Mouse (Mus musculus) cerebellum, adult (tissue): ENCODE results near the gene Mef2d.
"Not testable (repeated sequence)": the region's sequence is repeated elsewhere in the genome, so short reads cannot be mapped to it uniquely, and the experiment has no call there.

Source experiments
- ATAC-seq: cut with Nextera tagmentation; 2 replicates; pipeline ENCODE4 v1.9.2; 2017; ENCODE audit warnings: mild to moderate bottlenecking, moderate library complexity, mixed read lengths; ENCODE audit not compliant: insufficient number of reproducible peaks, low FRiP score, low TSS enrichment

The Mef2d gene

DNA sequence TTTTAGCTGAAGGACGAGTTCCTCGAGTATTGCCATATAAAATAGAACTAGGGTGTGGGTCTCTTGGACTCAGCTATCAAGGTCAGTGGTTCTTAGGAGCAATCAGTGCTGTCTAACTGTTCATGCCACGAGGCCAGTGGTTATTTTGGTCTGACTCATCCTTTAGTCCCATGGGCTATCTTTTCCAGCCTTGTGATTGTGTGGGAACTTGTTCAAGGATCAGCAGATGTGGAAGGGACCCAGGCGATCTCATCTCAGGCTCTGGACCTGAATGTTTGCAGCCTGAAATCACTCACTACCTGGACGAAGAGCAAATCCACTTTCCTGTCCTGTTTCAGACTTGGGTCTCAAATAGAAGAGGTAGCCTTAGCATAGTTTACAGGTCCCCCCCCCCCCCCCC, 34.9 kb downstream of the Mef2d start:
- no peak for ATAC-seq

DNA sequence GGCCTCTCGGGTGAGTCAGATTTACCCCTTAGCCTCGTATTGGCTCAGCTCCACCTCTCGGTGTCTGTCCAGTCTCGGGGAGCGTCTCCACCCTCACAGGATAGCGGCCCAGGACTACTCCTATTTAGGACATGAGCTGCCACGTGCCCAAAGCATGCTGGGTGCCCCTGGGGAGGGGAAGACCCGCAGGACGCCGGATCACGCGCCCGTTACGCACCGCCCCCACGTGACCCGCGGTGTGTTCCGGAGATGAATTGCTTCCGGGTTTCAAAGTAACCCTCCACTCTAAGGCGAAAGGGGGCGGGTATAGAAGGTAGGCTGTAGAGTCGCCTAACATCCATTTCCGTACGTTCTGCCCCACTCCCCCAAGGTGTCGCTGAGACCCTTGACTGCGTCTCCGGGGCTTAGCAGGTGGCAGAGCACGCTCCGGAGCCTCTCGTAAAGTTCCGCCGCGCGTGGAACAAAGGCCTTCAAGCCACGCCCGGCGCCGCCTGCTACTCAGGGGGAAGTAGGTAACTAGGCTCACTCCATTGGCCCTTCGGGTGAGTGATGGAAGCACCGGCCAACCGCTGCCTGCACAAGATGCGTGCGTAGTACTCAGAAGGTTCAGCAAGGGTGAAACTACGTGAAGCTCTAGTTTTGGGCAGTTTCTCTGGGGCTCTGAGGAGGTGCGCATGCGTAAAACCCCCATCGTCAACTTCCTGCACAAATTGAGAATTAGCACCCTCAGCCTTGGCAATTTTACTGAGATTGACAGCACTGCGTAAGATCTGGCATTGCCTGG, 35.6 kb downstream of the Mef2d start:
- ATAC-seq: peak; percentile 97

DNA sequence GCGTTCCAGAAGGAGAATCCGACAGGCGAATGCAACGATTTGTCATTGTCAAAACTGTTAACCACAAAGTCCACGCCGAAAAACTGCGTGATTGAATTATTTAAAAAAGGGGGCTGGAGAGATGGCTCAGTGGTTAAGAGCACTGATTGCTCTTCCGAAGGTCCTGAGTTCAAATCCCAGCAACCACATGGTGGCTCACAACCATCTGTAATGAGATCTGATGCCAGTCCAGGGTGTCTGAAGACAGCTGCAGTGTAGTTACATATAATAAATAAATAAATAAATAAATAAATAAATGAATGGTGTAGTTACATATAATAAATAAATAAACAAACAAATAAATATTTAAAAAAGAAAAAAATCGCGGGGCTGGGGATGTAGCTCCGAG, 36.2 kb downstream of the Mef2d start:
- not testable (repeated sequence) for ATAC-seq

DNA sequence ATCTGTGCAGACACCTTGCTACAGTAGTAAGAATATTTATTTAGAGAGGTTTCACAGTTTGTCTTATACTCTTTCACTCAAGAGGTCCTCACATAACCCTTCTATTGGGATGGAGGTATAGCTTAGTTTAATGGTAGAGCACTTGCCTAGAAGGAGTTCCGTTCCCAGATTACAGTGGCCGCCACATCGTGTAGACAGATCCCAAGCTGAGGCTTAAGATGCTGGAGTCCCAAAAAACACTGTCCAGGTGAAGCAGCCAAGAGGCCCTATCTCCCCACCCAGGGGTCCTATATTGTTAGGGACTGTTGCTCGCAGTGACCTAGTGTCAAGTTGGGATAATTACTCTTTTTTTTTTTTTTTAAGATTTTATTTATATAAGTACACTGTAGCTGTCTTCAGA, 36.8 kb downstream of the Mef2d start:
- no peak for ATAC-seq

DNA sequence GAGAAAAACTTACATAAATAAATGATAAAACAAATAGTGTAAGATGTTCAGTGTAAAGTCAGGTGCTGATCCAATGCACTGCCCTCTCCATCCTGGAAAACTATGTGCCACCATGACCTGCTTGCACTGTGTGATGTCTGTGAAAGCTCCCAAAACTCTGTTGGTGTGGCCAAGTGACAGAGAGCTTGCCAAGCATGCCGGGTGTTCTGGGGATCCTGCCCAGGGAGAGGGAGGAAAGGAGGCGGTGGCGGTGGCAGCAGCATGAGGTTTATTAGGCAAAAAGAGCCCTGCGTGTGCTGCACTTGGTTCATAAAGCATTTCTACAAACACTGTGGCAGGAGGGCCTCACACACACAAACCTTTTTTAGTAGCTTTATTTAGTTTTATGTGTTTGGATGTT, 39.2 kb downstream of the Mef2d start:
- no peak for ATAC-seq

DNA sequence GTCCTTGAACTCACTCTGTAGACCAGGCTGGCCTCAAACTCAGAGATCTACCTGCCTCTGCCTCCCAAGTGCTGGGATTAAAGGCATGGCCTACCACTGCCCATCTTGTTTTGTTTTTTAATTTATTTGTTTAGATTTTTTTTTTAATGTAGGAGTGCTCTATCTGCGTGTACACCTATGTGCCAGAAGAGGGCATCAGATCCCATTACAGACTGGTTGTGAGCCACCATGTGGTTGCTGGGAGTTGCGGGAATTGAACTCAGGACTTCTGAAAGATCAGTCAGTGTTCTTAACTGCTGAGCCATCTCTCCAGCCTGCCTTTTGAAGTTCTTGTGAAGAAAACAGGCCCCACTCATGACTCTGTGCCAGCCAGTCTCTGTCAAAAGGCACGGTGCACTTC, 44.3 kb downstream of the Mef2d start:
- no peak for ATAC-seq

DNA sequence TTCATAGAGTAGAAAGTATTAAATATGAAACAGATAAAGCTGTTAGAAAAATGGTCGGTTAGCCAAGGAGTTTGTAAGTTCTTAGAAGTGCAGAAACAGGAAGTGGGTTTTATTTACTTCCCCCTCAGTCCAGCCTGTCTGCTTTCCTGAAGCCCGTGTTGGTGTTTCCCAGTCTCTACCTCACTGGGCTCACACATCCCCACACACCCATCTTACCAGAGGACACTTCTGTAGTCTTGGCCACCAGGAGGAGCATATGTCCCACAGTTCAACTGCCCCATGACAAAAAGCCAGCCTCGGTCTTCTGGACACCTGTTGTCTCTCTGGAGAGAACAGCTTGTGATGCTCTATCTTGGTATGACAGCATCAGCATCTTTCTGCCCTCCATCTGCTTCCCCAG, 49.0 kb downstream of the Mef2d start:
- ATAC-seq: no peak

DNA sequence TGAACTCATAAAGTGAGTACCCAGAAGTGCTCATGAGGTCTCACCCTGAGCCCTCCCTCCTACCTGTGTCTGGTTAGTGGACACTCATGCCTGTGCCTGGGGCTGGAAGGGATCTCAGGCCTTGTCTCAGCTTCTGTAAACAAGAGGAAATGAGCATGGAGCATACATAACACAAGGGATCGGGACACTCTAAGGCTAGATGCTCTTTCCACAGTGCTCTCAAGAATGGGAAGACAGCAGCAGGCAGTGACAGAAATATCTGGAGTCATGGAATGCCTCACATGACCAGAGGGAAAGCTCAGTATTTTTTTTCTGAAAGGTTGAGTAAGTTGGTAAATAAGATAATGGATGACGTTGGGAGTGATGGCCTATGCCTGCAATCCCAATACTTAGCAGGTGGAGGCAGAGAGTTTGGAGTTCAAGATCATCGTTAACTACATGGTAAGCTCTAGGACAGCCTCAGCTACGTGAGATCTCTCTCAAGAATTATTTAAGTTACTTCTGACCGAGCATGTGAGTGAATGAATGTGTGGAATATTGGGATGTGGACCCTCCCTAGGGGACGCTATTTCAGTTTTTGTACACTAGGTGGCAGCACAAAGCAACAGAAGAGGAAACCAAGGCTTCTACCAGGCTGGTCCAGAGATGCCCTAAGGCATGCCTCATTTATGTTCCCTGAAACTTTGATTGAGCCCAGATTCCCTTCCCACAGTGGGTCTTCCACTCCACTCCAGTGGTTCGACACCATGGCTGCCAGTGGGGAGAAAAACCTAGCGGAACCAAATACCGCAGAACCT, 49.8 kb downstream of the Mef2d start:
- peak; percentile 45; the same call in 1 of the 2 replicates for ATAC-seq

DNA sequence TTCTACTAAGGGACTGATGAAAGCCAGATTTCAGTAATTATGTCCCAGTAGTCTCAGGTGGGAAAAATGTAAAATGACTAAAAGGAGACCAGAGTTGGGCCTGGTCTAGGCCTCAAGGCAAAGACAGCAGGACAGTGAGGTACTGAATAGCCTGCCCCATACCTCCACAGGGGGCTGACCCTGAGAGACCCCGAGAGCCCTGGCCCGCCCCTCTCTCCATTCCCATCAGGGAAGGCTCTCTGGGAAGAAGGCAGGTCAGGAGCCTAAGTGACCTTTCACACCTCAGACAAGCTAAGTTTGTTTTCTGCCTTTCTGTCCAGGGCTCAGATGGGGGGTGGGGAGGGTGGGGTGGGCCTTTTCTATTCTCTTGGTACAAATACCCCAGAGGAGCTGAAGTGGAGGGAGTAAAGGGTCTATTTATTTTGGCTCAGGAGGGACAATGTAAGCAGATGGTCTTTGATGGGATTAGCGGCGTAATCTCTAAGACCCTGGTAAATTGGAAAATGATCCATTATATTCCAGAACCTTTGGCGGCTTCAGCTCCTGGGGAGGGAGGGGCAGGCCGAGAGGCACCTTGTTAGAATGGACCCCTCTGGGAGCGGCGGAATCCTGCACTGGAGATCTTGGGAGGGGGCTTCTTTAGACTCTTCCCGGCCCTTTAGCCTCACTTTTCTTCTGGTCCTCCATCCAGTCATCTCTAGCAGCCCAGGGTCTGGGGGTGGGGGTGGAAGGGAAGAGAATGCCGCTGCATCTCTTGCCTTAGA, 55.8 kb downstream of the Mef2d start:
- no peak for ATAC-seq

- ATAC-seq: no peak
These were observed 56.4 kb downstream of the Mef2d start for GRCm38 (mm10) chr3:88198505-88199020.

DNA sequence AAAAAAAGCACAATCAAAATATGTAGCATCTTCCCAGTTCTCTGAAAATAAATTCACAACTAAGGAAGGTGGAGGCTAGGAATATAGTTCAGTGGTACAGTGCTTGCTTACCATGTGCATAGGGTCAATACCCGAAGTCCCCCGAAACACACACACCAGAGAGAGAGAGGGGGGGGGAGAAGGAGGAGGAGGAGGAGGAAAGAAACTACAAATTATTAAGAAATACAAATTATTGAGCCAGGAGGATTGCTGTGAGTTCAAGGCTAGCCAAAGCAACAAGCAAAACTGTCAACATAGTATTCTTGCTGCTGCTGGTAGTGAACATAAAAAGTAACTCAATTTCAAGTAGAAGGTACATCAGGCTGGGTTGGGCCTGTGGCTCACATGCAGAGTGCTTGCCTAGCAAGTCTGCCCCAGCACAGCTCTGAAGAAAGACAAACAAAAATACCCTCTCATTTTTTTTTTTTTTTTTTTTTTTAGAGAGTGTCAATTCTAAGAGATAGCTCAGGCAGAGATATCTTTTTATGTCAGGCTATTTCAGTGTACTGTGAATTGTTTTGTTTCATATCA, 57.5 kb downstream of the Mef2d start:
- ATAC-seq: no peak

GRCm38 (mm10) chr3:88200161-88200971, 58.2 kb downstream of the Mef2d start:
- peak; percentile 13; the same call in 1 of the 2 replicates for ATAC-seq

DNA sequence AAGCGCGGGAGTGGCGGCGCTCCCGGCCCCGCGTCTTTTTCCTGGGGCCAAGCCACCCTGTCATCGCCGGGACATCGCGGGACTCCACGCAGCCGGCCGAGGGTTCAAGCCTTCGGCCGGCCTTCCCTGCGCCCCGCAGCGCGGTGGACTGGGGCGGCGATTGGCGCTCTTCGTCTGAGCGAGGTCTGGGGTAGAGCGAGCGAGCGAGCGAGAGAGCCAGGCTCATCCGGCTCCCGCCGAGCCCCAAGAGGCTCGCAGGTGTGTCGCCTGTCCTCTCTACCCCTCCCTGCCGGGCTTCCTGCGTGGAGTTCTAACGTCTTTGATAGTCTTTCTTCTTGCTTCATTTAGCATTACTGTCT, 58.8 kb downstream of the Mef2d start:
- ATAC-seq: peak; percentile 32; the same call in 1 of the 2 replicates

- no peak for ATAC-seq
These were observed 59.5 kb downstream of the Mef2d start for GRCm38 (mm10) chr3:88201640-88202039.

DNA sequence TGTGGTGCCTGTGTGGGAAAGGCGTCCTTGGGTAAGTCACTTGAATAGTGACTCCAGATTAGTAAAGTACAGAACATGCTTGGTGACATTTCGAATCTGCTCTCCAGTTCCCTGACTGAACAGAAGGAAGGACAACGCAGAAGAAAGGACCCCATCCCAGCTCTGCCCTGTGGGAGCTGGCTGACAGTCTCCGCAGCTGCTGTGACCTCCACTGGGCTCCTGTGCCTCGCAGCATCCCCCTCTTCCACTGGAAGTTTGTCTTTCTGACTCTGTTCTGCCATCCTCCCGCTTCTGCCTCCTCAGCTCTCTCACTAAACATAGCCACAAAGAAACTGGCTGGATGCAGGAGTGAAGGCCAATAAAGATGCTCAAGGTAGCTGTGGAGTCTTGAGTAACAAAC, 60.8 kb downstream of the Mef2d start:
- no peak for ATAC-seq

DNA sequence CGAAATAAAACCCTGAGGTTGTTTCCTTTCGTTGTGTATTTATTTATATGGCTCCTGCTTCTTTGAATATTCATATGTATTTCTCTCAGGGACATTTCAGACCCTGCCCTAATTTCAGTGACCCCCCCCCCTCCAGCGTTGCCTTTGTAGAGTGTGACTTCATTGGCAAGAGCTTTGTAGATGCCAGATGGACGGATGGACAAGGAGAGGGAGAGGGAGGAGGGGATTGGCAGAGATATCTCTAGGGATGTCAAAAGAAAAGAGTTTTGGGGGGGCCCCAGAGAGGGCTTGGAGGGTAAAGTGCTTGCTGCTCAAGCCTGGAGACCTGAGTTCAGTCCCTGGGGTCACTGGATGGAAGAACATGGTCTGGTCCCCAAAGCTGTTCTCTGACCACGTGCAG, 61.3 kb downstream of the Mef2d start:
- ATAC-seq: no peak

DNA sequence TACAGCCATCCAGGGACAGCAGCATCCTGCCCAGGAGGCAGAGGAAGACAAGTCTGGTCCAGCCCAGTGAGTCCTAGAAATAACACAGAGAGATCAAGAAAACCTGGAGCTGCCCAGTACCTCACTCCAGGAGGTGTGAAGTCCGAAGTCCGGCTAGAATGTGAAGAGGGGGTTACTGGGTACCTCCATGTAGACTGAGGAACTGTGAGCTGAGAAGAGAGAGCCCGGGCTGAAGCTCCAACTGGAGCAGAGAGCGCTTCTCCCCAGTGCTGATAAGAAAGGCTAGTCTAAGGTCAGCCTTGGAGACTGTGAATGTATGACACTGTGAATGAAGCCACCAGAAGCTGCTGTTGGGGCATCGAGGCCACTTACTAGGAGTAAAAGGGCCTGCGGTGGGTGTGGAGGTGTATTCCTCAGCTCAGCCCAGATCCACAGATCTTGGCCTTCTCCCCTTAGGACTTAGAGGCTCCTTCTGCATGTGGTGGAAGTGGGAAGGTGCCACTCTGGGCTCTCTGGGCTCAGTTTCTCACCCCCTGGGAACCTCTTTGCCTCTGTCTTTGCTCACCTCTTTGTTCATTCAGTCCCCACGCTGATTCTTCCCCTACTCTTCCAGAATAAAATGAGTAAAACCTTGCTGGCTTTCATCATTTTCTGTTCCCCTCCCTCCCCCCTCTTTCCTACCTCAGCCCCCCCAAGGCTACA, 62.0 kb downstream of the Mef2d start:
- no peak for ATAC-seq

GRCm38 (mm10) chr3:88204751-88205150, 62.6 kb downstream of the Mef2d start:
- no peak for ATAC-seq

DNA sequence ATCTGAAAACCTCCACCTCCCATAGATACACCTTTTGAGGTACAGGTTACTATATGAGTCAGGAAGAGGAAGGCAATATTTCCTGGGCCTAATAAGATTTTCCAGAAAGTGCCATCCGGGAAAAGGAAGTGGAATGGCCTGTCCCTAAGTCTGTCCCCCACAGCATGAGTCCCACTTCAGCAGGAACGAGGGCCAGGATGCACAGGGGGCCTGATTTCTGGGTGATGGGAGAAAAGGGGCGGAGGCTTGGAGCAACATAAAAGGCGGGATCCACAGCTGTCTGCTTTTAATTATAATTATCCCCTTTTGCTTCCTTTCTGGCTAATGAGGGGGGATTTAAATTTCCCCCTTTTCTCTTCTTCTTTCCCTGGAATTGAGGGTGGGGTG, 63.0 kb downstream of the Mef2d start:
- no peak for ATAC-seq
